Mouse (Mus musculus) E14TG2a.4 (cell line): ENCODE results near the gene Fbxo8.
A peak's percentile ranks its signal among the peaks of the same experiment; 100 is the strongest.

Experiments
- H3K27me3 ChIP-seq: 2 replicates; pipeline ENCODE4 v1.6.1; 2014; ENCODE audit warnings: low read length, control low read depth; ENCODE audit not compliant: insufficient read depth
- H3K36me3 ChIP-seq: 2 replicates; pipeline ENCODE4 v1.6.1; 2014; ENCODE audit warnings: low read length, control low read depth; ENCODE audit not compliant: insufficient read depth
- H3K4me1 ChIP-seq: replicated peaks from 2 replicates; pipeline ENCODE4 v1.6.1; 2014; ENCODE audit warnings: low read depth, low read length, control low read depth
- H3K4me3 ChIP-seq: replicated peaks from 2 replicates; pipeline ENCODE4 v1.5.1; 2014; ENCODE audit warnings: mild to moderate bottlenecking, low read length
- H3K9me3 ChIP-seq: 2 replicates; pipeline ENCODE4 v1.6.1; 2014; ENCODE audit warnings: low read length, control low read depth
- CTCF ChIP-seq: conservative IDR thresholded peaks from 2 replicates; pipeline ENCODE4 v1.5.1; 2014; ENCODE audit warnings: low read length
- NANOG ChIP-seq: IDR thresholded peaks from 2 replicates; pipeline ENCODE4 v1.6.1; 2014; ENCODE audit warnings: borderline replicate concordance, low read length, mixed read lengths
- POU5F1 ChIP-seq: IDR thresholded peaks from 2 replicates; pipeline ENCODE4 v1.6.1; 2014; ENCODE audit warnings: low read length, borderline replicate concordance

Gene Fbxo8

GRCm38 (mm10) chr8:56580918-56581317 is 30.0 kb downstream of the Fbxo8 start:
- Histone ChIP-seq H3K9me3 (no peaks in the 10 kb centered on the region), H3K4me1 (no peaks in the 10 kb centered on the region), H3K27me3 (no peaks in the 10 kb centered on the region), H3K4me3 (no peak overlapping the region), H3K36me3 (no peaks in the 10 kb centered on the region)
- no peak for TF ChIP-seq NANOG
- TF ChIP-seq POU5F1 = no peak
- TF ChIP-seq CTCF = no peak

- Histone ChIP-seq H3K36me3 (no peaks in the 10 kb centered on the region), H3K9me3 (no peaks in the 10 kb centered on the region), H3K4me3 (no peak overlapping the region), H3K4me1 (no peaks in the 10 kb centered on the region), H3K27me3 (no peaks in the 10 kb centered on the region)
- TF ChIP-seq NANOG = no peak
- TF ChIP-seq POU5F1 = no peak
- TF ChIP-seq CTCF = no peak
Observed at GRCm38 (mm10) chr8:56582841-56583240, 32.0 kb downstream of the Fbxo8 start.

- H3K4me3 ChIP-seq = no peak overlapping the region
- no peaks in the 10 kb centered on the region for H3K27me3 ChIP-seq
- peaks cover 9% of the 10 kb centered on the region; the same call in 1 of the 2 replicates for H3K4me1 ChIP-seq
- no peaks in the 10 kb centered on the region for H3K9me3 ChIP-seq
- TF ChIP-seq NANOG (no peak), POU5F1 (no peak), CTCF (no peak)
- no peaks in the 10 kb centered on the region for H3K36me3 ChIP-seq
Observed at GRCm38 (mm10) chr8:56589004-56589403, 38.1 kb downstream of the Fbxo8 start.

- Histone ChIP-seq H3K27me3 (no peaks in the 10 kb centered on the region), H3K4me1 (peaks cover 9% of the 10 kb centered on the region; the same call in 1 of the 2 replicates), H3K36me3 (no peaks in the 10 kb centered on the region), H3K9me3 (no peaks in the 10 kb centered on the region), H3K4me3 (no peak overlapping the region)
- TF ChIP-seq CTCF = no peak
- no peak for TF ChIP-seq POU5F1
- TF ChIP-seq NANOG = no peak
Observed at GRCm38 (mm10) chr8:56591084-56591483, 40.2 kb downstream of the Fbxo8 start.

- Histone ChIP-seq H3K27me3 (no peaks in the 10 kb centered on the region), H3K4me1 (peaks cover 9% of the 10 kb centered on the region; the same call in 1 of the 2 replicates), H3K4me3 (no peak overlapping the region), H3K36me3 (no peaks in the 10 kb centered on the region), H3K9me3 (no peaks in the 10 kb centered on the region)
- no peak for TF ChIP-seq POU5F1
- no peak for TF ChIP-seq NANOG
- no peak for TF ChIP-seq CTCF
Observed at GRCm38 (mm10) chr8:56591502-56591901, 40.6 kb downstream of the Fbxo8 start.

- TF ChIP-seq CTCF (no peak), POU5F1 (no peak), NANOG (no peak)
- Histone ChIP-seq H3K27me3 (no peaks in the 10 kb centered on the region), H3K4me3 (no peak overlapping the region), H3K4me1 (peaks cover 12% of the 10 kb centered on the region), H3K9me3 (no peaks in the 10 kb centered on the region), H3K36me3 (no peaks in the 10 kb centered on the region)
Observed at GRCm38 (mm10) chr8:56606481-56606880, 55.6 kb downstream of the Fbxo8 start.

GRCm38 (mm10) chr8:56611736-56612135 is 60.8 kb downstream of the Fbxo8 start:
- H3K4me3 ChIP-seq = no peak overlapping the region
- no peaks in the 10 kb centered on the region for H3K36me3 ChIP-seq
- peaks cover 15% of the 10 kb centered on the region for H3K4me1 ChIP-seq
- TF ChIP-seq CTCF = no peak
- TF ChIP-seq POU5F1 = no peak
- TF ChIP-seq NANOG = no peak
- no peaks in the 10 kb centered on the region for H3K9me3 ChIP-seq
- peaks cover 6% of the 10 kb centered on the region; the same call in 1 of the 2 replicates for H3K27me3 ChIP-seq

- TF ChIP-seq NANOG = no peak
- TF ChIP-seq POU5F1 = no peak
- TF ChIP-seq CTCF = no peak
- H3K9me3 ChIP-seq = no peaks in the 10 kb centered on the region
- H3K36me3 ChIP-seq = no peaks in the 10 kb centered on the region
- peaks cover 6% of the 10 kb centered on the region; the same call in 1 of the 2 replicates for H3K27me3 ChIP-seq
- H3K4me1 ChIP-seq = peaks cover 12% of the 10 kb centered on the region
- H3K4me3 ChIP-seq = no peak overlapping the region
Observed at GRCm38 (mm10) chr8:56614235-56614634, 63.3 kb downstream of the Fbxo8 start.

- Histone ChIP-seq H3K36me3 (no peaks in the 10 kb centered on the region), H3K27me3 (peaks cover 7% of the 10 kb centered on the region; the same call in 1 of the 2 replicates), H3K4me3 (no peak overlapping the region), H3K4me1 (peaks cover 10% of the 10 kb centered on the region), H3K9me3 (no peaks in the 10 kb centered on the region)
- no peak for TF ChIP-seq POU5F1
- TF ChIP-seq NANOG = peak; percentile 52; the same call in 1 of the 2 replicates
- TF ChIP-seq CTCF = peak; percentile 87
Observed at GRCm38 (mm10) chr8:56615005-56615404, 64.1 kb downstream of the Fbxo8 start.
